Mouse (Mus musculus): ENCODE data around the gene Atox1. TPM values are rescaled to one million over a fixed set of nuclear protein-coding genes. Genes with fewer than 3 reads are reported as not detected.

The Atox1 gene
- total RNA-seq, 2 experiments from 2014 or later = 95.7 to 109 TPM

- DNase-seq (ENCODE audit: extremely low spot score in 1 of 2, low spot score in 1 of 2) = no peak
Observed at GRCm38 (mm10) chr11:55455166-55455565, 5.9 kb downstream of the Atox1 start.

- DNase-seq (ENCODE audit: extremely low spot score in 1 of 2, low spot score in 1 of 2) = no peak
Observed at GRCm38 (mm10) chr11:55453640-55454039, 7.4 kb downstream of the Atox1 start.

DNA sequence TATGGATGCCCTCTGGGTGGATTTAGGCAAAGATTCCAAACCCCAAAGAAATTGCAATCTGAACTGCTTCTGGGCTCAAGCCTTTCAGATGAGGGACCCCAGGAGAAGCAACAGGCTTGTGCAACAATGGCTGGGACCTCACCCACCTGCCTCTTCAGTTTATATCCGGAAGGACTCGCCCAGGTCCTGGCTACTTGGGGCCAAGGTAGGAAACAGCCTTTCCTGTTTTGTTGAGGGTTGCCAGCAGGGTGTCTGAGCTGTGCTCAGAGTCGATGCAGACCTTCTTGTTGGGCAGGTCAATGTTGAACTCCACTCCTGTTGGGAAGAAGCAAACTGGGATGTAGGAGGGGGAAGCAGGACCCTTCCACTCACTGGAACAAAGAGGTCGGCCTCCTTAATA lies 10.7 kb downstream of the Atox1 start:
- no peak for DNase-seq (ENCODE audit: extremely low spot score in 1 of 2, low spot score in 1 of 2)

- DNase-seq (ENCODE audit: extremely low spot score in 1 of 2, low spot score in 1 of 2) = no peak
Observed at GRCm38 (mm10) chr11:55449531-55449930, 11.5 kb downstream of the Atox1 start.

DNA sequence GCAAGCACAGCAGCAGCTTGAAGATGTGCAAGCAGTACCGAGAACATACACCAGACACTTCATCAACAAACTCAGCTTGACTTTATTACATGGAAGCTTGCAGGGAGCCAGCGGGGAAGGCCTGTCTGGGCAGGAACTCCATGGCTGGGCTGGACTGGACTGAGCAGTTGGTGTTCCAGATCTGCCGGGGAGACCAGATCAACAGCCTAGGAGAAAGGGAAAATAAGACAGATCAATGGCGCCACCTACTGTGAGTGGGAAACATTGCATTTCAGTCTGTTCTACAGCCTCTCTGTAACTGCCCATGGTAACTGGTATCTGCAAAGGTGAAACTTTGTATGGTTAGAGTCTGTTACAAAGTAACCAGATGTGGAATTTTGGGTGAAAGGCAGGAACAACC lies 14.5 kb downstream of the Atox1 start:
- DNase-seq (ENCODE audit: extremely low spot score in 1 of 2, low spot score in 1 of 2) = peak; percentile 65 to 87

GRCm38 (mm10) chr11:55444772-55445171 lies 16.3 kb downstream of the Atox1 start:
- DNase-seq (ENCODE audit: extremely low spot score in 1 of 2, low spot score in 1 of 2) = peak in 1 of 2 experiments; percentile 30

GRCm38 (mm10) chr11:55439718-55440117 lies 21.3 kb downstream of the Atox1 start:
- no peak for DNase-seq (ENCODE audit: extremely low spot score in 1 of 2, low spot score in 1 of 2)

DNA sequence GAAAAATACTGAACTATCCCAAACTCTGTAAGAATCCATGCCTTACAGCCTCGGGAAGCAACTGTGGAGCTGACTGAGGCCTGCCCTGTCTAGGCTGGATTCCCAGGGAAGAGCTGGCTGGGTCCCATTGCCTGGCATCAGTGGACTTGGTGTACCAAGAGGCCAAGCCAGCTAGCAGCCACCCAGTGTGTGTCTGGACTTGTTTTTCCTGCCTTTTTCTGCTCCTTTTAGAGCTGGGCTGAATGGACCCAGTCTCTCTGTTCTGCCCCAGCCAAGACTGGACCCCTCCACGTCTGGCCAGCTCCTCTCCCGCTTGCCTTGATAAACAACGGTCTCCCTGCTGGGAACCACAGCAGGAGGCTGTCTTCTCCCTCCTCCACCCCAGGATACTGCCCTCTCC lies 23.0 kb downstream of the Atox1 start:
- DNase-seq (ENCODE audit: extremely low spot score in 1 of 2, low spot score in 1 of 2) = no peak

- no peak for DNase-seq (ENCODE audit: extremely low spot score in 1 of 2, low spot score in 1 of 2)
Observed at GRCm38 (mm10) chr11:55436089-55436488, 24.9 kb downstream of the Atox1 start.

- no peak for DNase-seq (ENCODE audit: extremely low spot score in 1 of 2, low spot score in 1 of 2)
Observed at GRCm38 (mm10) chr11:55432981-55433380, 28.1 kb downstream of the Atox1 start.

DNA sequence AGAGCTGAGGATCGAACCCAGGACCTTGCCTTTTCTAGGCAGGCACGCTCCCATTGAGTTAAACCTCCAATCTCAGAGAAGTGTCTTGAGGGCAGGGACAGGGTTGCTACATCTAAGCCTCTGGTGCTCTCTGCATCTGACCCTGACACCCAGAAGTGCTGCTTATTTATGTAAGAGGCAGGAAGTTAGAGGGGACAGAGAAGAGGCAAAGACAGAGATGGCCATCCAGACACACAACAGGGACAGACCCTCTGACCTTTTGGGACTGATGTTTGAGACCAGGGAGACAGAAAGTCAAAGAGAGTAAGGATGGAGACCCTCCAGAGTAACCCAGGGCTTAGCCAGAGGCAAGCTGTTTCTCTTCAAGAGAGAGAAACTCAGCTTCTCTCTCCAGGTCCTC lies 31.1 kb downstream of the Atox1 start:
- no peak for DNase-seq (ENCODE audit: extremely low spot score in 1 of 2, low spot score in 1 of 2)

GRCm38 (mm10) chr11:55428186-55429012 lies 32.6 kb downstream of the Atox1 start:
- DNase-seq (ENCODE audit: extremely low spot score in 1 of 2, low spot score in 1 of 2) = no peak

DNA sequence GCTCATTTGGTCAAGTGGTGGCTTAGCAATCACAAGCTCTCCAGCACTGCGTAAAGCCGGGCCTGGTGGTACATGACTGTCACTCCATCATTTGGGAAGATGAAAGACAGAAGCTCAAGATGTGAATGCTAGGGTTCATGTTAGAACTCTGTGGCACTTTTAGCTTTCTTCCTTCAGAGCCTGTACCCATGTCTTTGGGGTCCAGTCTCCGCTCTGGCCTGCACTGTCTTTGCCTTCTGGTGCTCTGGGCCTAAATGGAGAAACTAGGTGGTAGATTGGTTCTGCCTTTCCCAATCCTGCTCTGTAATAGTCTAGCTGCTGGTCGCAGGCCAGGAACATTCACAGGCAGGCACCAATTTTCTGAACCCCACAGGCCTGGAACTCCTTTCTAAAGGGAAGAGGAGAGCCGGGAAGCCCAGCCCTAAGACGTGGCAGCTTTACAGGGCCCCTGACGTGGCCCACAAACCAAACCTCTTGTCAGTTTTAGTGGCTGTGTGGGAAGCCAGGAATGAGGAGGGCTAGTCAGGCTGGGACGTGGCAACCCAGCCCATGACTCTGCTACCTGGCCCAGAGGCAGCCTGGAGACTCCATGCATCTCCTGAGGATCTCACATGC lies 36.2 kb downstream of the Atox1 start:
- DNase-seq (ENCODE audit: extremely low spot score in 1 of 2, low spot score in 1 of 2) = no peak

DNA sequence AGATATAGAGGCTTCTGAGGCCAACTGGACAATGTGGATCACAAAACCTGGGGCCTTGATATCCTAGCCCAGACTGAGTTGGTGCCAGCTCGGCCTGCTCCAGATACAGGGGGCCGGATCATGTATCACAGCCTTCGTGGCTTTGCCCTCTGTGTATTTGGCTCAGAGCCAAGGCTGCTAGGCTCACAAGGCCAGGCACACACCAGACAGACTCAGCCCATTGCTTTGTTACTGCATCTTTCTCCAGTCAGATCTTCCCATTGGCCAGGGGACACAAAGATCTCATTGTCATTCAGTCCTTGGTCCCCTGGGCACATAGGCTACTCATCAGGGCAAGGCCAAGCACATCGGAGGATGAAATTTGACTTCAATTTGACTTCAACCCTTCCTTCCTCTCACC lies 37.3 kb downstream of the Atox1 start:
- DNase-seq (ENCODE audit: extremely low spot score in 1 of 2, low spot score in 1 of 2) = no peak

DNA sequence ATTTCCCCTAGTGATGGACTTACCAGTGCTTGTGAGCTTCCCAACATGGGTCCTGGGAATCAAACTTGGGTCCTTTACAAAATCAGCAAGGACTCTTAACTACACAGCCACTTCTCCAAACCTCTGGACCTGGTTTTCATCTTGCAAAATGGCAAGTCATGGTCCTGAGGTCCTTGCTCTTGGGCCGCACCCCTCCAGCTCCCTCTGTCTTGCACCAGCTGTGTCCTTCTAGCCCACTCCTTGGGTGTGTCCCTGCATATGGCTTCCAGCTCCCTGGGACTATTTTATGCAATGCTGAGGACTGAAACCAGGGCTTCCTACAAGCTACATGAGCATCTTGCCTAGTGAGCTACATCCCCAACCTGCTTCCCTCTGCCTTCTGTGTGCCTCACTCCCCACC lies 38.1 kb downstream of the Atox1 start, which contains the start of gene Sparc:
Gene Sparc (minus strand): TSS at position 206 of the 400 bp plus-strand sequence.
- no peak for DNase-seq (ENCODE audit: extremely low spot score in 1 of 2, low spot score in 1 of 2)

GRCm38 (mm10) chr11:55419678-55420307 lies 41.2 kb downstream of the Atox1 start:
- no peak for DNase-seq (ENCODE audit: extremely low spot score in 1 of 2, low spot score in 1 of 2)

DNA sequence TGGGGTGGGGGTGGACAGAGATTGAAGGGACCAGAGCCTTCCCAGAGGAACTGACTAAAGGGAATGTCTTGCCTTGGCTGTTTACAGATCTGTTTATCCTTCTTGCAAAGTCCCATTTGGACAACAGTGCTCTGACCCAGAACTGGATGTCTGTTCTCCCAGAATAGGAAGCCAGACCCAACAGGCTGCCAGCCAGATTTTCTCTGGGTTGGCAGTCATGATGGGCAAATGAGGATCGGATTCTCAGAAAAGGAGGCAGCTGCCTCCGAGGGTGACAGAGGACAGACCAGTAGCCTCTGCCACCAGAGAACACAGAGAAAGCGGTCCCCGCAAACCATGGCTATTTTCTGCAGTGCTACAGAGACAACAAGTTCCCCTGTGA lies 41.8 kb downstream of the Atox1 start:
- DNase-seq (ENCODE audit: extremely low spot score in 1 of 2, low spot score in 1 of 2) = peak in 1 of 2 experiments; percentile 41

GRCm38 (mm10) chr11:55418704-55419061 lies 42.4 kb downstream of the Atox1 start:
- DNase-seq (ENCODE audit: extremely low spot score in 1 of 2, low spot score in 1 of 2) = no peak

- no peak for DNase-seq (ENCODE audit: extremely low spot score in 1 of 2, low spot score in 1 of 2)
Observed at GRCm38 (mm10) chr11:55417898-55418703, 42.9 kb downstream of the Atox1 start.

- no peak for DNase-seq (ENCODE audit: extremely low spot score in 1 of 2, low spot score in 1 of 2)
Observed at GRCm38 (mm10) chr11:55416609-55417265, 44.3 kb downstream of the Atox1 start.

All from layer of hippocampus, postnatal 25 days (tissue).